Mouse (Mus musculus) heart, embryonic 14.5 days (tissue): ENCODE measurements around the gene Prss33. TPM values are rescaled to one million over a fixed set of nuclear protein-coding genes. Genes with fewer than 3 reads are reported as not detected.
"Not testable (repeated sequence)": the region's sequence is repeated elsewhere in the genome, so short reads cannot be mapped to it uniquely, and the experiment has no call there.

Experiments used
- ATAC-seq: fragments of 200-750 bp; cut with Nextera tagmentation; 2 replicates; pipeline ENCODE4 v1.8.0; 2017; ENCODE audit warnings: low read depth, moderate TSS enrichment; ENCODE audit not compliant: insufficient number of reproducible peaks, insufficient read depth, low FRiP score
- H3K27ac ChIP-seq, 2 experiments: fragments of 200-500 bp in 1 of 2; fragments of 300-500 bp in 1 of 2; sonication (generic) in 1 of 2; replicated peaks in 1 of 2; 2 replicates each; pipeline ENCODE4 v1.5.1; 2012 to 2014; ENCODE audit warnings: low read depth in 2 of 2, low read length in 2 of 2, control low read depth in 1 of 2, mild to moderate bottlenecking in 1 of 2, mixed read lengths in 1 of 2; ENCODE audit not compliant: control insufficient read depth in 1 of 2, insufficient read depth in 1 of 2
- H3K27me3 ChIP-seq: fragments of 300-500 bp; sonication (generic); 2 replicates; pipeline ENCODE4 v1.6.1; 2014; ENCODE audit warnings: mild to moderate bottlenecking, low read length, control low read depth; ENCODE audit not compliant: control insufficient read depth, insufficient read depth
- H3K36me3 ChIP-seq: fragments of 300-500 bp; sonication (generic); 2 replicates; pipeline ENCODE4 v1.6.1; 2014; ENCODE audit warnings: mild to moderate bottlenecking, control low read depth, low read length, mixed read lengths; ENCODE audit not compliant: control insufficient read depth, insufficient read depth
- H3K4me1 ChIP-seq, 2 experiments: fragments of 200-500 bp in 1 of 2; fragments of 300-500 bp in 1 of 2; sonication (generic) in 1 of 2; 2 replicates each; pipeline ENCODE4 v1.6.1; 2012 to 2014; ENCODE audit warnings: low read length in 2 of 2, control low read depth in 1 of 2, mixed read lengths in 1 of 2; ENCODE audit not compliant: control insufficient read depth in 2 of 2, insufficient read depth in 2 of 2
- H3K4me2 ChIP-seq: fragments of 300-500 bp; sonication (generic); 2 replicates; pipeline ENCODE4 v1.6.1; 2014; ENCODE audit warnings: mild to moderate bottlenecking, low read length
- H3K4me3 ChIP-seq, 2 experiments: fragments of 200-500 bp in 1 of 2; fragments of 300-500 bp in 1 of 2; sonication (generic) in 1 of 2; 2 replicates each; pipeline ENCODE4 v1.5.1; 2012 to 2014; ENCODE audit warnings: low read length in 2 of 2, mild to moderate bottlenecking in 2 of 2, control low read depth in 1 of 2, low read depth in 1 of 2, moderate library complexity in 1 of 2; ENCODE audit not compliant: control insufficient read depth in 1 of 2, insufficient read depth in 1 of 2
- H3K9ac ChIP-seq: fragments of 300-500 bp; sonication (generic); 2 replicates; pipeline ENCODE4 v1.6.1; 2014; ENCODE audit warnings: mild to moderate bottlenecking, low read length
- H3K9me3 ChIP-seq: fragments of 300-500 bp; sonication (generic); 2 replicates; pipeline ENCODE4 v1.6.1; 2016; ENCODE audit warnings: low read length, control low read depth; ENCODE audit not compliant: control insufficient read depth
- WGBS: fragments of 180-500 bp; shearing (Covaris S2); extraction: QIAGEN DNeasy Blood & Tissue Kit; methylation state at CpG from one replicate; pipeline ENCODE4 v1.1.7; 2014; 5-methylcytosine and 5-hydroxymethylcytosine counted together
- polyA plus RNA-seq: library from polyadenylated mRNA; unstranded; fragments of >200 nt; fragmentation: Nextera tagmentation; extraction: Ambion mirVana; gene quantifications from 2 replicates; pipeline ENCODE4 v1.2.1, GENCODE M21; 2014

Prss33 gene
- not detected in 2 replicates for polyA plus RNA-seq

- Histone ChIP-seq H3K4me3 (no peak within 1 kb of the TSS), H3K4me2 (no peak within 1 kb of the TSS), H3K36me3 (no peaks in the 10 kb centered on the region), H3K27me3 (peaks cover 30% of the 10 kb centered on the region), H3K9me3 (no peaks in the 10 kb centered on the region), H3K9ac (no peak within 1 kb of the TSS), H3K4me1 (no peaks in the 10 kb centered on the region), H3K27ac (no peak within 1 kb of the TSS)
- ATAC-seq, result no peak
- 74% methylated on average over 8 of the region's 8 CpGs for WGBS
These were observed at the start of gene Prss33 for GRCm38 (mm10) chr17:23836006-23836575. Gene Prss33 (minus strand): TSS chr17:23836056.

GRCm38 (mm10) chr17:23880576-23880975, 44.7 kb upstream of the Prss33 start, which contains the start of the genes Dcpp1 and Dcpp2:
Gene Dcpp1 (plus strand): TSS chr17:23880876.
Gene Dcpp2 (plus strand): TSS chr17:23880880.
- not testable (repeated sequence) for H3K4me2 ChIP-seq, H3K9me3 ChIP-seq, H3K9ac ChIP-seq, H3K27me3 ChIP-seq, H3K4me3 ChIP-seq, H3K27ac ChIP-seq, H3K4me1 ChIP-seq, H3K36me3 ChIP-seq, ATAC-seq
- 43% methylated on average over 4 of the region's 4 CpGs for WGBS

- Histone ChIP-seq H3K9me3 (no peaks in the 10 kb centered on the region), H3K9ac (no peak overlapping the region), H3K27ac (no peak overlapping the region), H3K4me2 (no peak overlapping the region), H3K27me3 (no peaks in the 10 kb centered on the region), H3K4me1 (0 out of 4 replicates have a peak, but pooled peaks cover 2 to 3% of the 10 kb centered on the region in 2 experiments), H3K36me3 (no peaks in the 10 kb centered on the region), H3K4me3 (no peak overlapping the region)
- no peak for ATAC-seq
- WGBS, result 80% methylated on average over 2 of the region's 2 CpGs
These were observed 41.3 kb upstream of the Prss33 start for GRCm38 (mm10) chr17:23877166-23877565.

- no peak overlapping the region for H3K4me2 ChIP-seq
- H3K9me3 ChIP-seq, result no peaks in the 10 kb centered on the region
- H3K4me1 ChIP-seq, result 0 out of 4 replicates have a peak, but pooled peaks cover 2 to 3% of the 10 kb centered on the region in 2 experiments
- no peak overlapping the region for H3K4me3 ChIP-seq
- no peaks in the 10 kb centered on the region for H3K27me3 ChIP-seq
- H3K36me3 ChIP-seq, result no peaks in the 10 kb centered on the region
- ATAC-seq, result 0 out of 2 replicates have a peak, but pooled peaks have one; percentile 26
- no peak overlapping the region for H3K9ac ChIP-seq
- no peak overlapping the region for H3K27ac ChIP-seq
- 56% methylated on average over 3 of the region's 3 CpGs for WGBS
These were observed 40.9 kb upstream of the Prss33 start for GRCm38 (mm10) chr17:23876741-23877140.

GRCm38 (mm10) chr17:23873884-23874856, 38.3 kb upstream of the Prss33 start:
- 43% methylated on average over 8 of the region's 8 CpGs for WGBS
- ATAC-seq, result no peak

GRCm38 (mm10) chr17:23868513-23868912, 32.7 kb upstream of the Prss33 start:
- H3K9ac ChIP-seq, result no peak overlapping the region
- H3K27me3 ChIP-seq, result no peaks in the 10 kb centered on the region
- no peaks in the 10 kb centered on the region for H3K4me1 ChIP-seq
- no peak overlapping the region for H3K27ac ChIP-seq
- ATAC-seq, result no peak
- H3K4me2 ChIP-seq, result no peak overlapping the region
- H3K4me3 ChIP-seq, result no peak overlapping the region
- WGBS, result 85% methylated on average over 11 of the region's 11 CpGs
- no peaks in the 10 kb centered on the region for H3K9me3 ChIP-seq
- H3K36me3 ChIP-seq, result no peaks in the 10 kb centered on the region

More at GRCm38 (mm10) chr17:23873884-23874856, 38.3 kb upstream of the Prss33 start:
- Histone ChIP-seq H3K4me3 (no peak overlapping the region), H3K4me2 (no peak overlapping the region), H3K27me3 (no peaks in the 10 kb centered on the region), H3K4me1 (0 out of 4 replicates have a peak, but pooled peaks cover 2 to 3% of the 10 kb centered on the region in 2 experiments), H3K36me3 (no peaks in the 10 kb centered on the region), H3K9ac (no peak overlapping the region), H3K9me3 (no peaks in the 10 kb centered on the region), H3K27ac (no peak overlapping the region)

GRCm38 (mm10) chr17:23867756-23868155, 31.9 kb upstream of the Prss33 start, which contains the start of gene Prss21:
Gene Prss21 (plus strand): TSS chr17:23868056.
- H3K4me1 ChIP-seq, result no peaks in the 10 kb centered on the region
- H3K9ac ChIP-seq, result no peak within 1 kb of the TSS
- no peaks in the 10 kb centered on the region for H3K27me3 ChIP-seq
- H3K9me3 ChIP-seq, result no peaks in the 10 kb centered on the region
- H3K4me2 ChIP-seq, result no peak within 1 kb of the TSS
- no peak for ATAC-seq
- 76% methylated on average over 15 of the region's 15 CpGs for WGBS
- H3K36me3 ChIP-seq, result no peaks in the 10 kb centered on the region
- H3K4me3 ChIP-seq, result no peak within 1 kb of the TSS
- no peak within 1 kb of the TSS for H3K27ac ChIP-seq
